Mouse (Mus musculus) megakaryocyte progenitor cell, adult 5-6 weeks (primary cell): ENCODE measurements around the gene Naa40. TPM values are rescaled to one million over a fixed set of nuclear protein-coding genes. Genes with fewer than 3 reads are reported as not detected.
A peak's percentile ranks its signal among the peaks of the same experiment; 100 is the strongest.

ENCODE experiments used
- ATAC-seq: replicated peaks from 2 replicates; pipeline ENCODE4 v1.8.0; 2016; ENCODE audit warnings: mild to moderate bottlenecking, moderate TSS enrichment, inconsistent platforms; ENCODE audit not compliant: poor library complexity
- total RNA-seq, 2 experiments: library from RNA; stranded (forward) in 1 of 2; stranded (reverse) in 1 of 2; fragments of 157-497, 149-512 nt in 1 of 2; fragments of 200-1000 nt in 1 of 2; gene quantifications; 2 replicates each; pipeline versions ENCODE4 v1.2.3 to v1.2.4; 2015 to 2017

Naa40 gene
- total RNA-seq, 2 experiments from 2014 or later = 47.1 to 57.5 TPM

DNA sequence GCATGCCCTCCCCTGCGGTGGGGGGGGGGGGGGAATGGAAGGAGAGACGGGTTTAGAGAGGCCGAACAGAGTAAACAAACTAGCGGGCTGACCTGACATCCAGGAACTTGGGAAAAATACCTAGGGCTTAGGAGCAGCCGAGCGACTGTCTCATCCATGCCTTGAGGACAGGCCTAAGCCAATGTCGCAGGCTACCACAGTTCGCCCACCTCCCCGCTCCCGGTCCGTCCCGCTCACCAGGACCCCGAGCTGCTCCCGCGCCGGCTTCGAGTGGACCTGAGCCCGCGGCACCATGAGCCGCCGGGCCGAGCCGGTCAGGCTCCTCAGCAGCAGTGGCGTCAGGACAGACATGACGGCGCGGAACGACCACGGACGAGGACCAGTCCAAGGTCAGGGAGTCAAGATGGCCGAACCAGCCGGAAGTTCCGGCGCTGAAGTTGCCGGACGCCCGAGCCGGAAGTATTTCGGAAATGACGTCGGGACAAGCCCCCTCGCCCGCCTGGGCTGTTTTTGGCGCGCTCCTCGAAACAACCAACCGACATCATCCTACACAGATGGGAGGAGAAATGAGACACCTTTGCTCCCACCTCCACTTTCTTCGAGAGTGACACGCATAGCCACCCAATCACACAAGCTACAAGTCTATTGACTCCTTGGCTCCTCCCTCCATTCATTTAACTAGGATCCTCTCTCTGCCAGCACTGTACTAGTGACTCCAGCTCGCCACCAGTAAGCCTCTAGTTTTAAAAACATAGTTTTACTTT lies 23.6 kb downstream of the Naa40 start, which contains the start of gene Cox8a:
TSS of gene Cox8a (minus strand) at position 455 of the 764 bp plus-strand sequence.
- ATAC-seq = peak; percentile 99

- ATAC-seq = no peak
These were observed 26.5 kb downstream of the Naa40 start for GRCm38 (mm10) chr19:7214484-7214883.

GRCm38 (mm10) chr19:7213010-7213409 lies 28.0 kb downstream of the Naa40 start:
- no peak for ATAC-seq

DNA sequence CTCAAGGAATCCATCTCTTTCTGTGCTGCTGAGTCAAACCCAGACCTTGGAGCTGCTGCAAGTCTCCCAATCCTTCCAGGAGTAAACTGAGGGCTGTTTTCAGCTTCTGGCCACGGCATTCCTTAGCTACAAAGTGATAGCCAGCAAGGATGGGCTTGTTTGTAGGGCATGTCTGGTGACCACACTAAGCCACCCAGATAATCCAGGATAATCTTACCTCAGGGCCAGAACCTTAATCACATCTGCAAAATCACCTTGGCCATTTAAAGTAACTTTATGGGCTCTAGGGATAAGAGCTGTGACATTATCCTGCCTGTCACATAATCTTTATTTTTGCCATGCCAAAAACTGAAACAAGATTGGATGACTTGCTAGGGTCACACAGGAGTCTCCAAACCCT lies 28.8 kb downstream of the Naa40 start:
- no peak for ATAC-seq

- ATAC-seq = no peak
These were observed 30.9 kb downstream of the Naa40 start for GRCm38 (mm10) chr19:7209907-7210646.

- ATAC-seq = peak; percentile 96
These were observed 34.9 kb downstream of the Naa40 start, which contains the start of gene Otub1 for GRCm38 (mm10) chr19:7205753-7206736. Gene Otub1 (minus strand): TSS chr19:7206316.

DNA sequence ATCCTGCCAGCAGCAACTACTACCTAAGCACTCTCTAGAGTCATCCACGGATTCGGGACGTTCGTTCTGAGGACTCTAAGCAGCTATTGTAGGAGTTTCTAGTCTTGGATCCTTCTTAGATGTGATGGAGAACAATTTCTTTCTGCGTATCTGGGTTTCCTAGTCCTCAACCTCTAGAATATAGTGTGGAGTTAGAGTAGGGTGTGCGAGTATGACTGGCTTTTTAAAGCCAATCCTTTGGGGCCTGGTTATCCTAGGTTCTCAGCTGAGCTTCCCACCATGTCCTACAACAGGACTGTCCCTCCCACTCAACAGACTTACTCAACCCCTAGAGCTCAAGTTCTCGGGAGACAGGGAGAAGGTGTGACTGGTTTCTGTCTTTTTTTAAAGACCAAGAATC lies 35.7 kb downstream of the Naa40 start:
- no peak for ATAC-seq

GRCm38 (mm10) chr19:7204898-7205297 lies 36.1 kb downstream of the Naa40 start:
- ATAC-seq = no peak

DNA sequence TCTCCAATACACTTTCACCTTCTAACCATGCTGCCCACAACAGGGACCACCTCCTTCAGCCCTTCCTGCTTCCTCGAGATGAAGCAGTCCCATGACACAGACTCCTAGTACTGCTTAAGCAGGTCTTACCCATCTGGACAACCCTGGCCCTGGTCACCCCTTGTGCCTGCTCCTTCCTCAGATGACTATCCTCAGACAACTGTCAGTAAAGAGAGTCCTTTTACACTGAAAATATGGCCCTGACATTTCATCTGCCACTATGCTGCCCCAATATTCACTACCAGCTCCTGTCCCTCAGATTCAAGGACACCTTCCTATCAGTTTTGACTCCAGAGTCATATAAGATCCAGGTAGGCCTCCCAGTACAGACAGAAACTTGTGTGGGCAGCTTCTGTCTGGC lies 40.6 kb downstream of the Naa40 start:
- no peak for ATAC-seq

DNA sequence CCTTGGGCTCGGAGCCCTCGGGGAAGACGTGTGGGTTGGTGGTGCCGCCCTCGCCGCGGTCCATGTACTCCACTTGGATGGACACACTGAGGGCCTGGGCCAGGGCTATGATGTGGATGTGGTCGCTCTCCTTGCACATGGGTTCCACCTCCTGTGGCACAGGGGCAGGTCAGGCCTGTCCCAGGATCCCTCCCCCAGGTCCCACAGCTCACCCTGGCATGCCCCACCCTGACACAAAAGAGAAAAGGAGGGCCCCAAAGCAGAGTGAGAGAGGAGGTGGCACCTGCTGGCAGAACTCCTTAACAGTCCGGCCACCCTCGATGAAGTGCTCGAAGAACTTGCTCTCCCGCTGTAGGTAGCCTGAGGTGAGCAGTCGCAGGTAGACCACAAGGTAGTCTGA lies 41.9 kb downstream of the Naa40 start:
- no peak for ATAC-seq

DNA sequence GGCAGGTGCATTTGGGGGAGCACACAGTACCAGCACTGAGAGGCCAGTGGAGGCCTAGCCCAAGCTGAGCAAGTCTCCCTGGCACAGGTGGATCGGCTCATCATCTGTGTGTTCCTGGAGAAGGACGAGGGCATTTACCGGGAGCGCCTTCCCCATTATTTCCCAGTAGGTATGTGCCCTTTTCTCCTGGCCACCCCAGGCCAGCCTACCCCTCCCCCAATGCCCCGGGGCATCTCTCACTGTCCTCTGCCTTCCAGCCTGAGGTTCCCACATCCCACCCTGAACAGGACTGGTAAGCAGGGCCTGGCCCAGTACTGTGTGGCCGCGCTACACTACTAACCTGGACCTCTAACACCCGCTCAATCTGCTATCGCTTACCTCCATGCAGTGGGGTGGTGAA lies 43.5 kb downstream of the Naa40 start:
- ATAC-seq = no peak

GRCm38 (mm10) chr19:7196741-7197270 lies 44.2 kb downstream of the Naa40 start:
- no peak for ATAC-seq

GRCm38 (mm10) chr19:7195900-7196728 lies 44.9 kb downstream of the Naa40 start:
- 0 out of 2 replicates have a peak, but pooled peaks have one; percentile 44 for ATAC-seq

DNA sequence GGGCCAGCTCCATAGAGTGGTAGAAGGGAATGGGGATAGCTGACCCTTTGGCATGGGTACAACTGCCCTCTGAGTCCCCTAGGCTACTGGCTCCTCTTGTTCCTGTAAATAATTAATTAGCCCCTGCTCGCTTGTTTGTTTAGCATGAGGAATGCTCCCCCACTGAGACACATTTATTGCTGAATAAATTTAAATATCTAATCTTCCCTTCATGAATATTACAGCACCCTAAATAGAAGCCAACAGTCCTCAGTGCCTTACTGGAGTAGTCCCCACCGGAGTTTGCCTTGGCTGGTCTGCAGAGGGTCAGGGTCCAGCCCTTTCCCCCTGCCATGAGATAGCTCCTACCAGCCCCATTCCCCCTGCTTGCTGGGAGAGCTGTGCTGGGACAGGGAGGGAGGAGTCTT lies 48.4 kb downstream of the Naa40 start:
- ATAC-seq = no peak

DNA sequence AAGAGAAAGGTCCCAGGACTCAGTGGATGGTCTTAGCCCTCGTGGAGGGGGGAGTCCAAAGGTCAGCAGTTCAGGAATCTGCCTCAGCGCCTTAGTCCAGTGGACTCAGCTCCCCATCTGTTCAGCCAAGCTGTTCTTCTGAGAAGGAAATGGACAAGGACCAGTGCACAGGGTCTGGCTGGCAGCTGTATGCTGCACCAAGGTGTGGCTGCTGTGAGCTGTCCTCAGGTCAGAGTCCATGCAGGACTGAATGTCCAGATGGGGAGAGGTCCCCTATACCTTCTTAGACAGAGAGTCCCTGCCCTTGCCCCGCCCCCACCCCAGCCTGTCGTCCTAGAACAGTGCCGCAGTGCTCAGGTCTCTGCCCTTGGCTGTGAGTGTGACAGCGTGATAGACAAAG lies 49.3 kb downstream of the Naa40 start:
- no peak for ATAC-seq

- ATAC-seq = no peak
These were observed 50.0 kb downstream of the Naa40 start for GRCm38 (mm10) chr19:7190986-7191385.

- no peak for ATAC-seq
These were observed 52.0 kb downstream of the Naa40 start for GRCm38 (mm10) chr19:7189026-7189425.

- no peak for ATAC-seq
These were observed 53.8 kb downstream of the Naa40 start for GRCm38 (mm10) chr19:7187157-7187556.

GRCm38 (mm10) chr19:7185715-7186291 lies 55.2 kb downstream of the Naa40 start:
- no peak for ATAC-seq
